Mouse (Mus musculus) liver, embryonic 14.5 days (tissue): ENCODE data around the gene Apoh. TPM values are rescaled to one million over a fixed set of nuclear protein-coding genes. Genes with fewer than 3 reads are reported as not detected.

Source experiments
- ATAC-seq: fragments of 200-750 bp; cut with Nextera tagmentation; 2 replicates; pipeline ENCODE4 v1.8.0; 2017; ENCODE audit warnings: moderate number of reproducible peaks, mild to moderate bottlenecking, moderate library complexity; ENCODE audit not compliant: insufficient read depth
- DNase-seq, 3 experiments: peaks; one replicate each; pipeline ENCODE4 v3.0.0-alpha.2; 2012 to 2013; ENCODE audit warnings: low read depth in 3 of 3, low spot score in 3 of 3
- H3K27ac ChIP-seq: fragments of 300-500 bp; sonication (generic); 2 replicates; pipeline ENCODE4 v1.5.1; 2014; ENCODE audit warnings: moderate library complexity, mild to moderate bottlenecking, control low read depth, inconsistent platforms
- H3K27me3 ChIP-seq: fragments of 300-500 bp; sonication (generic); 2 replicates; pipeline ENCODE4 v1.6.1; 2014; ENCODE audit warnings: mild to moderate bottlenecking, low read length, moderate library complexity; ENCODE audit not compliant: control insufficient read depth, insufficient read depth
- H3K36me3 ChIP-seq: fragments of 300-500 bp; sonication (generic); replicated peaks from 2 replicates; pipeline ENCODE4 v1.6.1; 2014; ENCODE audit warnings: low read depth; ENCODE audit not compliant: control insufficient read depth, insufficient read depth
- H3K4me1 ChIP-seq, 2 experiments: fragments of 200-500 bp in 1 of 2; fragments of 300-500 bp in 1 of 2; sonication (generic) in 1 of 2; replicated peaks; 2 replicates each; pipeline ENCODE4 v1.6.1; 2012 to 2014; ENCODE audit warnings: antibody characterized with exemption in 1 of 2, inconsistent platforms in 1 of 2, low read length in 1 of 2; ENCODE audit not compliant: control insufficient read depth in 2 of 2, insufficient read depth in 2 of 2
- H3K4me2 ChIP-seq: fragments of 300-500 bp; sonication (generic); 2 replicates; pipeline ENCODE4 v1.6.1; 2014; ENCODE audit warnings: low read depth, mild to moderate bottlenecking, control low read depth, moderate library complexity
- H3K4me3 ChIP-seq, 2 experiments: fragments of 200-500 bp in 1 of 2; fragments of 300-500 bp in 1 of 2; sonication (generic) in 1 of 2; 2 replicates each; pipeline ENCODE4 v1.5.1; 2012 to 2014; ENCODE audit warnings: low read depth in 2 of 2, low read length in 2 of 2, mild to moderate bottlenecking in 2 of 2, control low read depth in 1 of 2, inconsistent platforms in 1 of 2, moderate library complexity in 1 of 2; ENCODE audit not compliant: insufficient read depth in 1 of 2
- H3K9ac ChIP-seq: fragments of 300-500 bp; sonication (generic); replicated peaks from 2 replicates; pipeline ENCODE4 v1.6.1; 2014; ENCODE audit warnings: mild to moderate bottlenecking, control low read depth, moderate library complexity
- H3K9me3 ChIP-seq: fragments of 300-500 bp; sonication (generic); 2 replicates; pipeline ENCODE4 v1.6.1; 2016; ENCODE audit warnings: low read length, mixed read lengths; ENCODE audit not compliant: control insufficient read depth
- CTCF ChIP-seq: IDR thresholded peaks from 2 replicates; pipeline ENCODE4 v1.5.1; 2016; ENCODE audit warnings: antibody characterized with exemption, low read depth, control low read depth
- EP300 ChIP-seq: IDR thresholded peaks from 2 replicates; pipeline ENCODE4 v1.6.1; 2016; ENCODE audit warnings: antibody characterized with exemption, low read depth
- WGBS: fragments of 180-500 bp; shearing (Covaris S2); extraction: QIAGEN DNeasy Blood & Tissue Kit; methylation state at CpG from one replicate; pipeline ENCODE4 v1.1.7; 2014; ENCODE audit not compliant: insufficient replicate concordance; 5-methylcytosine and 5-hydroxymethylcytosine counted together
- polyA plus RNA-seq, 2 experiments: library from polyadenylated mRNA; depleted of rRNA in 1 of 2; stranded (reverse) in 1 of 2; unstranded in 1 of 2; fragments of >200 nt; fragmentation: Nextera tagmentation in 1 of 2; extraction: Ambion mirVana in 1 of 2; gene quantifications; 2 replicates each; pipeline versions ENCODE4 v1.2.1 to v1.2.3; 2012 to 2014

Apoh gene
- polyA plus RNA-seq, 2 experiments, result 286 to 287 TPM

DNA sequence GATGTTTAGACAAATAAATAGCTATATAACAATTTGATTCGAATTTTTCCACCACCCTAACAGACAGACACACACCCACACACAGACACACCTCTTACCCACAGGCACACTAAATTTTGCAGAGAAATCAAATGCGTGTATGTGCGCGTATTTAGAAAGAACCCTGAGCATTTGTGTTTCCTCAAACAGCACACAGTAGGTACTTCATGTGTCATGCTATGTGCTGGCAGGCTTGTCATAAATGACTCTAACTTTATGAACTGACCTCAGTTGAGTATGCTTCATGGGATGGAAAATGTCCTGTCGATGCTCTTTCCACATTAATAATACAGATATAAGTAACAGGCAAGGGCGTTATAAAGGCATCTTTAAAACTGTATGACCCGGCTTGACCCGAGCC lies 17.2 kb upstream of the Apoh start:
- no peak for TF ChIP-seq CTCF
- TF ChIP-seq EP300, result no peak
- H3K9me3 ChIP-seq, result no peaks in the 10 kb centered on the region
- peaks cover 0 to under 1% of the 10 kb centered on the region in 2 experiments; a peak in 1 of 4 replicates for H3K4me1 ChIP-seq
- H3K27ac ChIP-seq, result no peak overlapping the region
- H3K9ac ChIP-seq, result no peak overlapping the region
- H3K4me3 ChIP-seq, result no peak overlapping the region
- H3K4me2 ChIP-seq, result no peak overlapping the region
- H3K27me3 ChIP-seq, result no peaks in the 10 kb centered on the region
- DNase-seq, result no peak
- H3K36me3 ChIP-seq, result no peaks in the 10 kb centered on the region
- 69% methylated on average over 8 of the region's 8 CpGs for WGBS
- no peak for ATAC-seq

DNA sequence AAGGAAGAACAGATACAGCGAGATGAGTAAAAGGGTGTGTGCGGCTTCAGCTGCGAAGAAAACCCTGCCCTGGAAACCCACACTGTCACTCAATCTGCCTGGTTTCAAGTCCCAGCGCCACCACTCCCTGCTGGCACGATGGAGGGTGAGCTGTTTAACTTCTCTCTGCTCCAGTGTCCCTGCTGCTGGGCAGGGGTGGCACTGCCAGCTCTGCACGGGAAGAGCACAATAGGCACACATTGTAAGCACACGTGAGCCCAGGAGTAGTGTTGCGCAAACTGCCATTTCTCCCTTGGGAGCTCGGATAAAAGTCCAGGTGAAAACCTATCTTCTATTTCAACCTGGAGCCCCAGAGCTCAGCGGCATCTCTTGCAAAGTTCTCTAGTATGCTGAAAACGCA lies 12.3 kb upstream of the Apoh start:
- ATAC-seq (no peak), DNase-seq (no peak)
- TF ChIP-seq CTCF (no peak), EP300 (no peak)
- no peak overlapping the region for H3K9ac ChIP-seq
- H3K4me1 ChIP-seq, result 0 out of 4 replicates have a peak, but pooled peaks cover 0 to 1% of the 10 kb centered on the region in 2 experiments
- H3K27me3 ChIP-seq, result no peaks in the 10 kb centered on the region
- 69% methylated on average over 11 of the region's 11 CpGs for WGBS
- no peak overlapping the region for H3K4me2 ChIP-seq
- H3K4me3 ChIP-seq, result no peak overlapping the region
- no peak overlapping the region for H3K27ac ChIP-seq
- H3K9me3 ChIP-seq, result no peaks in the 10 kb centered on the region
- H3K36me3 ChIP-seq, result no peaks in the 10 kb centered on the region

DNA sequence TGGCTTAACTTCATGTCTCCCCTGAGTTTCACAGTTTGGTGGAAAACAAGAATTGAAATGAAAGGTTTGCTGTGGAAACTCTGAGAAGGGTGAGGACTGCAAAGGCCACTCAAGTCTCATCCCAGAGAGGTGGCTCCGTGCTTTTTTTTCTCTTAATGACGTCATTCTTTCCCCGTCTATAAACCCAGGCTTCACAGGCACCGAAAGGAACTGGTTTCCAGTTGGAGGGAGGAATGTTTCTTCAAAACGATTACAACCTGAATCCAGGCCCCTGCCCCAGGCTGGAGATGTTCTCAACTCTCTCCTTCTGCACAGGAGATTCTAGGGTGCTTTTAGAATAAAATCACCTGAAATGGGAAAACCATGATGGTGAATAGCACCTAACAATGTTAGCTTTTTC lies 10.1 kb upstream of the Apoh start:
- H3K27me3 ChIP-seq, result no peaks in the 10 kb centered on the region
- no peak overlapping the region for H3K4me3 ChIP-seq
- DNase-seq, result no peak
- H3K9me3 ChIP-seq, result no peaks in the 10 kb centered on the region
- H3K36me3 ChIP-seq, result no peaks in the 10 kb centered on the region
- H3K27ac ChIP-seq, result no peak overlapping the region
- ATAC-seq, result no peak
- TF ChIP-seq EP300, result no peak
- no peak for TF ChIP-seq CTCF
- H3K4me2 ChIP-seq, result no peak overlapping the region
- H3K9ac ChIP-seq, result no peak overlapping the region
- 0 out of 4 replicates have a peak, but pooled peaks cover 0 to 1% of the 10 kb centered on the region in 2 experiments for H3K4me1 ChIP-seq
- WGBS, result 61% methylated on average over 5 of the region's 5 CpGs

DNA sequence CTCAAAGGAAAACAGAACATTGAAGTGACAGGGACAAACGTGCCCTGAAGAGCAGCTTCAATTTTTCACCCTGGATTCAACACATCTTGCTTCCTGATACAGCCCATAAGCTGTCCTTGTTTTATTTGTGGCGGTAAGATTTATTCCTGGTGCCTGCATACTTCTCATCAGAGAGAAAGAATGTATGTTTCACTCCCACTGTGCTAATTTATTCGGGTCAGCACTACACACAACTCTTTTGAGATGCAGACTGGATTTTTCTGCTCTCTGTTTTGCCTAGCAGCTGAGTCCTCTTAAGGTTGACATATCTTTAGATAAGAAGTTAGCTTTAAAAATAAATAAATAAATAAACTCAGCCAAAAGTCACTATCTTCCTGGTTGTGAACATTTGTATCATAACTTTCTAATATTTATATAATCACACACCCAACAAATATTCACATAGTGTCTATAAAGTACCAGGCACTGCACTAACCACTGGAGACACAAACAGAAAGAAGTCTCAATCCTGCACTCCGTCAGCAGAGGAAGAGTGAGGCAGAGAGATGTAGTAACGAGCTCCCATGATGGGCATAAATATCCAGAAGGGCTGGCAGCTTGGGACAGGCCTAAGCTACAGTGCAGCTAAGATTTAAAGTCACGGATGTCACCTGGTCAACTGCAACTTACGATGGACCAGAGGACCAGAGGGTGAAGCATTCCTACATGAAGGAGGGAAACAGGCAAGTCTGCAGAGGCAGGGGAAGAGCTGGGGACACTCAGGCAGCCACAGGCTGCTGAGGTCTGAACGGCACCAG lies 9.4 kb upstream of the Apoh start:
- H3K4me3 ChIP-seq, result no peak overlapping the region
- no peak overlapping the region for H3K9ac ChIP-seq
- DNase-seq (no peak), ATAC-seq (no peak)
- no peaks in the 10 kb centered on the region for H3K27me3 ChIP-seq
- no peaks in the 10 kb centered on the region for H3K36me3 ChIP-seq
- TF ChIP-seq EP300, result no peak
- no peak for TF ChIP-seq CTCF
- H3K27ac ChIP-seq, result no peak overlapping the region
- no peaks in the 10 kb centered on the region for H3K9me3 ChIP-seq
- H3K4me2 ChIP-seq, result no peak overlapping the region
- WGBS, result 57% methylated on average over 8 of the region's 8 CpGs
- 0 out of 4 replicates have a peak, but pooled peaks cover 0 to 1% of the 10 kb centered on the region in 2 experiments for H3K4me1 ChIP-seq

DNA sequence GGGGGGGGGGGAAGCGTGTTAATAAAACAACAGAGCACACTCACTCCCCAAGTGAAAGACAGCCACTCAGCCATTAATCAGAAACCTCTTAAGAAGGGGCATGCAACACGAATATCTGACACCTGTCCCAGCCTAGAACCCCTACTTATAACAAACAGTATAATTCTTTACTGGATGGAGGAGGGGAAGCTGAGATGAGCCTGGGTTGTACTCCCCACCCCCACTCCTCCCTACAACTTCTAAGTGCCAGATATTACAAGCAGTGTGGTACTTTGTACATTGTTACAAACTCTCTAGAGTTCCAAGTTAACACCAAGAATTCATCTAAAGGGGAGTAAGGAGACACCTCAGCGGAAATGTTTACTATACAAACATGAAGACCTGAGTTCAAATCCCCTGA lies 8.5 kb upstream of the Apoh start:
- ATAC-seq, result no peak
- no peak overlapping the region for H3K4me3 ChIP-seq
- 47% methylated on average over 3 of the region's 3 CpGs for WGBS

More for the DNA sequence above, 8.5 kb upstream of the Apoh start:
- Histone ChIP-seq H3K9ac (no peak overlapping the region), H3K27ac (no peak overlapping the region), H3K4me1 (0 out of 4 replicates have a peak, but pooled peaks cover 0 to 1% of the 10 kb centered on the region in 2 experiments), H3K9me3 (no peaks in the 10 kb centered on the region), H3K27me3 (no peaks in the 10 kb centered on the region), H3K4me2 (no peak overlapping the region), H3K36me3 (no peaks in the 10 kb centered on the region)
- DNase-seq, result no peak
- TF ChIP-seq CTCF (no peak), EP300 (no peak)
